Mouse (Mus musculus) spleen, adult 2 months (tissue): ENCODE measurements around the gene Eif4g3. TPM values are rescaled to one million over a fixed set of nuclear protein-coding genes. Genes with fewer than 3 reads are reported as not detected.

ENCODE experiments used
- DNase-seq, 2 experiments: peaks; one replicate each; pipeline versions ENCODE4 v3.0.0 to v3.0.0-alpha.2; 2012 to 2021; ENCODE audit warnings: low spot score in 2 of 2, low read depth in 1 of 2
- H3K27ac ChIP-seq: fragments of 200-500 bp; 2 replicates; pipeline ENCODE4 v1.5.1; 2012; ENCODE audit warnings: low read length, inconsistent platforms; ENCODE audit not compliant: insufficient read depth
- H3K27me3 ChIP-seq: fragments of 200-500 bp; 2 replicates; pipeline ENCODE4 v1.6.1; 2012; ENCODE audit warnings: mild to moderate bottlenecking, moderate library complexity, low read length, inconsistent platforms; ENCODE audit not compliant: control insufficient read depth, insufficient read depth
- H3K36me3 ChIP-seq: fragments of 200-500 bp; 2 replicates; pipeline ENCODE4 v1.6.1; 2012; ENCODE audit warnings: mild to moderate bottlenecking, low read length, inconsistent platforms; ENCODE audit not compliant: control insufficient read depth, insufficient read depth
- H3K4me1 ChIP-seq: fragments of 200-500 bp; 2 replicates; pipeline ENCODE4 v1.6.1; 2011; ENCODE audit warnings: inconsistent platforms; ENCODE audit not compliant: control insufficient read depth, insufficient read depth, insufficient read length
- H3K4me3 ChIP-seq: fragments of 200-500 bp; 2 replicates; pipeline ENCODE4 v1.5.1; 2011; ENCODE audit warnings: mild to moderate bottlenecking, inconsistent platforms; ENCODE audit not compliant: insufficient read depth, insufficient read length; ENCODE audit errors: extremely low read depth
- CTCF ChIP-seq: fragments of 200-500 bp; IDR thresholded peaks from 2 replicates; pipeline ENCODE4 v1.5.1; 2011; ENCODE audit warnings: mild to moderate bottlenecking, inconsistent platforms; ENCODE audit not compliant: insufficient read depth, insufficient read length, insufficient replicate concordance; ENCODE audit errors: extremely low read depth
- POLR2A ChIP-seq: fragments of 200-500 bp; IDR thresholded peaks from 2 replicates; pipeline ENCODE4 v1.6.1; 2011; ENCODE audit warnings: low read depth, low read length, inconsistent platforms
- WGBS: fragments of 180-500 bp; shearing (Covaris S2); methylation state at CpG from one replicate; pipeline ENCODE4 v1.1.7; 2018; 5-methylcytosine and 5-hydroxymethylcytosine counted together
- polyA plus RNA-seq: library from polyadenylated mRNA; depleted of rRNA; stranded (reverse); fragments of >200 nt; gene quantifications from 2 replicates; pipeline ENCODE4 v1.2.3, GENCODE M21; 2012

Eif4g3 gene
- polyA plus RNA-seq, 1 experiment: 48.9 TPM

- WGBS: 92% methylated on average over 4 of the region's 4 CpGs
Measured at GRCm38 (mm10) chr4:138009786-138010502, 17.1 kb downstream of the Eif4g3 start.

GRCm38 (mm10) chr4:138013723-138014479 is 21.1 kb downstream of the Eif4g3 start:
- H3K4me1 ChIP-seq: no peaks in the 10 kb centered on the region; the same call in 1 of the 2 replicates
- DNase-seq: no peak
- H3K4me3 ChIP-seq: no peak overlapping the region
- no peaks in the 10 kb centered on the region for H3K27me3 ChIP-seq
- no peak overlapping the region for H3K27ac ChIP-seq
- no peak for TF ChIP-seq POLR2A
- TF ChIP-seq CTCF: no peak
- 74% methylated on average over 15 of the region's 15 CpGs for WGBS
- peaks cover 14% of the 10 kb centered on the region for H3K36me3 ChIP-seq

More at GRCm38 (mm10) chr4:138009786-138010502, 17.1 kb downstream of the Eif4g3 start:
- no peaks in the 10 kb centered on the region for H3K4me1 ChIP-seq
- H3K36me3 ChIP-seq: peaks cover 12% of the 10 kb centered on the region
- DNase-seq: no peak
- no peaks in the 10 kb centered on the region for H3K27me3 ChIP-seq
- TF ChIP-seq CTCF (no peak), POLR2A (no peak)
- no peak overlapping the region for H3K27ac ChIP-seq
- H3K4me3 ChIP-seq: no peak overlapping the region

GRCm38 (mm10) chr4:138015966-138016365 is 23.1 kb downstream of the Eif4g3 start:
- DNase-seq: no peak
- H3K4me3 ChIP-seq: no peak overlapping the region
- H3K27me3 ChIP-seq: no peaks in the 10 kb centered on the region
- no peak overlapping the region for H3K27ac ChIP-seq
- peaks cover 14% of the 10 kb centered on the region for H3K36me3 ChIP-seq
- no peaks in the 10 kb centered on the region; the same call in 1 of the 2 replicates for H3K4me1 ChIP-seq
- WGBS: 78% methylated on average over 4 of the region's 4 CpGs
- TF ChIP-seq CTCF: no peak
- TF ChIP-seq POLR2A: no peak

- Histone ChIP-seq H3K4me3 (no peak overlapping the region), H3K27ac (no peak overlapping the region), H3K4me1 (no peaks in the 10 kb centered on the region; the same call in 1 of the 2 replicates), H3K27me3 (no peaks in the 10 kb centered on the region), H3K36me3 (peaks cover 14% of the 10 kb centered on the region)
- 93% methylated on average over 11 of the region's 11 CpGs for WGBS
- no peak for TF ChIP-seq POLR2A
- TF ChIP-seq CTCF: no peak
- no peak for DNase-seq
Measured at GRCm38 (mm10) chr4:138017085-138017637, 24.3 kb downstream of the Eif4g3 start.

- Histone ChIP-seq H3K27ac (no peak overlapping the region), H3K4me1 (no peaks in the 10 kb centered on the region; the same call in 1 of the 2 replicates), H3K36me3 (peaks cover 14% of the 10 kb centered on the region), H3K4me3 (no peak overlapping the region), H3K27me3 (no peaks in the 10 kb centered on the region)
- TF ChIP-seq POLR2A: no peak
- no peak for TF ChIP-seq CTCF
- WGBS: 45% methylated on average over 6 of the region's 6 CpGs
- DNase-seq: no peak
Measured at GRCm38 (mm10) chr4:138018011-138018410, 25.2 kb downstream of the Eif4g3 start.

- WGBS: 92% methylated on average over 6 of the region's 6 CpGs
- Histone ChIP-seq H3K27me3 (no peaks in the 10 kb centered on the region), H3K36me3 (peaks cover 4% of the 10 kb centered on the region), H3K27ac (no peak overlapping the region), H3K4me1 (no peaks in the 10 kb centered on the region; the same call in 1 of the 2 replicates), H3K4me3 (no peak overlapping the region)
- no peak for DNase-seq
- TF ChIP-seq POLR2A (no peak), CTCF (no peak)
Measured at GRCm38 (mm10) chr4:138020231-138020630, 27.4 kb downstream of the Eif4g3 start.
